Mouse (Mus musculus): ENCODE measurements around the gene Olfr609. TPM values are rescaled to one million over a fixed set of nuclear protein-coding genes. Genes with fewer than 3 reads are reported as not detected.
"Not testable (repeated sequence)": the region's sequence is repeated elsewhere in the genome, so short reads cannot be mapped to it uniquely, and the experiment has no call there.

The Olfr609 gene
- total RNA-seq (2021) = not detected
- polyA plus RNA-seq (2012; rRNA removed) = not detected in 2 replicates
- long read RNA-seq = 0 reads

DNA sequence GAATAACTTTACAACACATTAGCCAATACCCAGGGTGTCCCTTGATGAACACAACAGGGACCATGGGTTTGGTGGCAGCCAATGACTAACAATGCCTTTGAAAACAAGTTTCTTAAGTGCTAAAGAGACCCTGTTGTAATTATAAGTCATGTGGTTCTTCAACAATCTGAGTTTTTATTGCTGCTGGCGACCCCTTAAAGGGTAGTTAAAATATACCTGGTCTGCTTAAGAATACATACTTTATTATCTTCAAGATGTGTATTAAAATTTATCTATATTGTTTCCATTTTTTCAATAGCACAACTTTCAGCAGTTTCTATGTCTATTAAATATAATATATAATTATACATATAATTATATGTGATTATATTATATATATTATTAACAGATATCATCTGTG is at the start of gene Olfr609:
TSS of gene Olfr609 (minus strand) at position 101 of the 400 bp plus-strand sequence.
- WGBS = 56% methylated on average over 1 of the region's 1 CpGs
- no peaks in the 10 kb centered on the region for H3K27me3 ChIP-seq (ENCODE audit: control insufficient read depth, insufficient read depth, low read length)
- H3K27ac ChIP-seq = no peak within 1 kb of the TSS
- no peaks in the 10 kb centered on the region for H3K79me2 ChIP-seq (replicated peaks; ENCODE audit: control insufficient read depth, insufficient read depth, low read length)
- intact Hi-C loops (cut with DNase I) = no loop called here
- no peak for TF ChIP-seq CTCF (IDR thresholded peaks at IDR 0.05)
- TF ChIP-seq POLR2A (IDR thresholded peaks at IDR 0.05; ENCODE audit: insufficient read depth, low read depth, low read length) = no peak
- no peak for TF ChIP-seq EP300 (IDR thresholded peaks at IDR 0.05; ENCODE audit: insufficient read depth, low read depth, low read length)
- no peak within 1 kb of the TSS for H3K9ac ChIP-seq (ENCODE audit: low read depth, low read length)
- H3K4me3 ChIP-seq = no peak within 1 kb of the TSS
- no peaks in the 10 kb centered on the region for H3K36me3 ChIP-seq (ENCODE audit: control insufficient read depth, insufficient read depth, low read length)
- H3K4me1 ChIP-seq (ENCODE audit: control insufficient read depth, insufficient read depth, low read length) = no peaks in the 10 kb centered on the region
- DNase-seq = no peak

- H3K36me3 ChIP-seq (ENCODE audit: control insufficient read depth, insufficient read depth, low read length); H3K4me3 ChIP-seq; H3K27ac ChIP-seq; H3K4me1 ChIP-seq (ENCODE audit: control insufficient read depth, insufficient read depth, low read length); H3K27me3 ChIP-seq (ENCODE audit: control insufficient read depth, insufficient read depth, low read length); intact Hi-C loops (cut with DNase I); H3K9ac ChIP-seq (ENCODE audit: low read depth, low read length); DNase-seq; H3K79me2 ChIP-seq (replicated peaks; ENCODE audit: control insufficient read depth, insufficient read depth, low read length): not testable (repeated sequence)
- WGBS = 70% methylated on average over 2 of the region's 2 CpGs
These were observed 44.8 kb upstream of the Olfr609 start, which contains the start of gene Olfr612 for GRCm38 (mm10) chr7:103542617-103543016. Olfr612 (minus strand) TSS chr7:103542717.

GRCm38 (mm10) chr7:103520746-103521145 is 22.9 kb upstream of the Olfr609 start, which contains the start of gene Olfr611:
Olfr611 (minus strand) TSS chr7:103520846.
- 52% methylated on average over 1 of the region's 1 CpGs for WGBS
- H3K36me3 ChIP-seq (ENCODE audit: control insufficient read depth, insufficient read depth, low read length); H3K27ac ChIP-seq; H3K4me3 ChIP-seq; DNase-seq; H3K27me3 ChIP-seq (ENCODE audit: control insufficient read depth, insufficient read depth, low read length); H3K79me2 ChIP-seq (replicated peaks; ENCODE audit: control insufficient read depth, insufficient read depth, low read length); intact Hi-C loops (cut with DNase I); H3K4me1 ChIP-seq (ENCODE audit: control insufficient read depth, insufficient read depth, low read length); H3K9ac ChIP-seq (ENCODE audit: low read depth, low read length): not testable (repeated sequence)

DNA sequence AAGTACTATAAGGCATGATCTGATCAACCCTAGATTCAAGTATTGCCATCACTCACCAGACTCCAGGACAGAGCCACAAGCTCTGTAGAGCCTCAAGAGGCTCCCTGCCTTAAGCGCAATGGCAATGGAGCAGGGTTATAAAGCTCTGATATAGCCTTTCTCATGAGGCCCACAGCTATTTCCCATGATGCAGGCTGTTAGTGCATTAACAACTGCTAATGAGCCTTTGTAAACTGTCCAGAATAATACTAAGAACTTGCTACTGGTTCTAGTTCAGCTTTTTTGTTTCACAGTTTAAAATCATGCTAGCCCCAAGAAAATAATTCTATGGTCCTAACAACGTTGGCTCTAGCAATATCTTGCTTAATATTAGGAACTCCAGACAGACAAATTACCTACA is 14.2 kb upstream of the Olfr609 start, which contains the start of gene Olfr610:
TSS of gene Olfr610 (minus strand) at position 101 of the 400 bp plus-strand sequence.
- WGBS = 77% methylated on average over 2 of the region's 2 CpGs
- TF ChIP-seq EP300 (IDR thresholded peaks at IDR 0.05; ENCODE audit: insufficient read depth, low read depth, low read length) = no peak
- no peak for TF ChIP-seq POLR2A (IDR thresholded peaks at IDR 0.05; ENCODE audit: insufficient read depth, low read depth, low read length)
- TF ChIP-seq CTCF (IDR thresholded peaks at IDR 0.05) = no peak

DNA sequence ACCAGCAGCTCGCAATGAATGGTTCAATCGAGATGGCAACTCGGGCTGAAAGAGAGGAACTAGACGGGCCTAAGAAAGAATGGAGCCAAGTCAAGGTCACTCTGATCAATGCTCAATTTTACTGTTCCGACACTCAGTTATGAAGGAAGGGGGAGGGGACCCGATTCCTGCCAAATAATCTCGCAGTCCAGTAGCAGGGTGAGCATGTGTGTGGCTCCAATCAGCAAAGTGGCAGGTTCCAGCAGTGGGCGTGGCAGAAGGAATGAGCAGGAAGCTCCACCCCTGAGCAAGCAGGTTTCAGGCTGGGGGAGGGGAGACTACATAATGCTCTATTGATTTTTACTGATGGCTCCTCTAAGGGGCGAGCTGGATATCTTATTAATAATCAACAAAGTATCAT is 20.8 kb downstream of the Olfr609 start:
- H3K27ac ChIP-seq; H3K79me2 ChIP-seq (replicated peaks; ENCODE audit: control insufficient read depth, insufficient read depth, low read length); H3K27me3 ChIP-seq (ENCODE audit: control insufficient read depth, insufficient read depth, low read length); H3K4me3 ChIP-seq; H3K4me1 ChIP-seq (ENCODE audit: control insufficient read depth, insufficient read depth, low read length); DNase-seq; intact Hi-C loops (cut with DNase I); H3K9ac ChIP-seq (ENCODE audit: low read depth, low read length); H3K36me3 ChIP-seq (ENCODE audit: control insufficient read depth, insufficient read depth, low read length): not testable (repeated sequence)
- 83% methylated on average over 9 of the region's 9 CpGs for WGBS

More for the DNA sequence above, 14.2 kb upstream of the Olfr609 start, which contains the start of gene Olfr610:
- intact Hi-C loops (cut with DNase I) = no loop called here
- DNase-seq = no peak
- Histone ChIP-seq H3K9ac (ENCODE audit: low read depth, low read length) (no peak within 1 kb of the TSS), H3K36me3 (ENCODE audit: control insufficient read depth, insufficient read depth, low read length) (no peaks in the 10 kb centered on the region), H3K27ac (no peak within 1 kb of the TSS), H3K79me2 (replicated peaks; ENCODE audit: control insufficient read depth, insufficient read depth, low read length) (no peaks in the 10 kb centered on the region), H3K4me1 (ENCODE audit: control insufficient read depth, insufficient read depth, low read length) (no peaks in the 10 kb centered on the region), H3K27me3 (ENCODE audit: control insufficient read depth, insufficient read depth, low read length) (no peaks in the 10 kb centered on the region), H3K4me3 (no peak within 1 kb of the TSS)

DNA sequence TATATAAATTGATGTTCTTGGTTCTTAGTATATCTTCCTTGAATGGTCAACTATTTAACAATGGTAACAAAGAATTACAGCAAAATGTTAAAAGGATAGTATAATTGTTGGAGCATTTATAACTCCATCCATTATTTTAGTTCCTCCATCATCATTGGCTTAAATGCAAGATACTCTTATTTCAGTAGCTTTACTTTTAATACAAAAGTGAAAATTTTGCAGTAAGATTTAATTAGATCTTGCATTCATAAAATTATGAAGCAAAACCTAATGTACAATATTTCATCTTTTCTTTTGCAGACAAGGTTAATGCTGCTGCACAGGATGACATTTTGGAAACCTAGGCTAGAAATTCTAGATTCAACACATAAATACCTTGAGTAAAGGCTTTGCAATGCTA is 28.3 kb downstream of the Olfr609 start, which contains the start of gene Olfr608:
TSS of gene Olfr608 (plus strand) at position 301 of the 400 bp plus-strand sequence.
- no peak for TF ChIP-seq EP300 (IDR thresholded peaks at IDR 0.05; ENCODE audit: insufficient read depth, low read depth, low read length)
- no peak for TF ChIP-seq POLR2A (IDR thresholded peaks at IDR 0.05; ENCODE audit: insufficient read depth, low read depth, low read length)
- TF ChIP-seq CTCF (IDR thresholded peaks at IDR 0.05) = no peak
- Histone ChIP-seq H3K36me3 (ENCODE audit: control insufficient read depth, insufficient read depth, low read length) (no peaks in the 10 kb centered on the region), H3K79me2 (replicated peaks; ENCODE audit: control insufficient read depth, insufficient read depth, low read length) (no peaks in the 10 kb centered on the region), H3K27ac (no peak within 1 kb of the TSS), H3K4me3 (no peak within 1 kb of the TSS), H3K27me3 (ENCODE audit: control insufficient read depth, insufficient read depth, low read length) (no peaks in the 10 kb centered on the region), H3K4me1 (ENCODE audit: control insufficient read depth, insufficient read depth, low read length) (no peaks in the 10 kb centered on the region), H3K9ac (ENCODE audit: low read depth, low read length) (no peak within 1 kb of the TSS)
- intact Hi-C loops (cut with DNase I) = no loop called here
- DNase-seq = no peak

- no peaks in the 10 kb centered on the region for H3K36me3 ChIP-seq (ENCODE audit: control insufficient read depth, insufficient read depth, low read length)
- no peaks in the 10 kb centered on the region for H3K79me2 ChIP-seq (replicated peaks; ENCODE audit: control insufficient read depth, insufficient read depth, low read length)
- no peak overlapping the region for H3K27ac ChIP-seq
- no peaks in the 10 kb centered on the region for H3K4me1 ChIP-seq (ENCODE audit: control insufficient read depth, insufficient read depth, low read length)
- TF ChIP-seq CTCF (IDR thresholded peaks at IDR 0.05) (no peak), POLR2A (IDR thresholded peaks at IDR 0.05; ENCODE audit: insufficient read depth, low read depth, low read length) (no peak), EP300 (IDR thresholded peaks at IDR 0.05; ENCODE audit: insufficient read depth, low read depth, low read length) (no peak)
- WGBS = 59% methylated on average over 5 of the region's 5 CpGs
- no peak for DNase-seq
- H3K9ac ChIP-seq (ENCODE audit: low read depth, low read length) = no peak overlapping the region
- H3K4me3 ChIP-seq = no peak overlapping the region
- H3K27me3 ChIP-seq (ENCODE audit: control insufficient read depth, insufficient read depth, low read length) = no peaks in the 10 kb centered on the region
- intact Hi-C loops (cut with DNase I) = no loop called here
These were observed 37.3 kb downstream of the Olfr609 start for GRCm38 (mm10) chr7:103460590-103460989.
